Mouse (Mus musculus) adrenal gland, postnatal 14 days (tissue): Measurements from ENCODE around the gene Cep63. TPM values are rescaled to one million over a fixed set of nuclear protein-coding genes. Genes with fewer than 3 reads are reported as not detected.

Source experiments
- DNase-seq: peaks from one replicate; pipeline ENCODE4 v3.0.0; 2021; ENCODE audit warnings: mixed read lengths
- total RNA-seq: library from RNA; stranded (reverse); gene quantifications from 2 replicates; pipeline ENCODE4 v1.2.3, GENCODE M21; 2021

Gene Cep63
- total RNA-seq, 1 experiment from 2014 or later = 40.3 TPM

DNA sequence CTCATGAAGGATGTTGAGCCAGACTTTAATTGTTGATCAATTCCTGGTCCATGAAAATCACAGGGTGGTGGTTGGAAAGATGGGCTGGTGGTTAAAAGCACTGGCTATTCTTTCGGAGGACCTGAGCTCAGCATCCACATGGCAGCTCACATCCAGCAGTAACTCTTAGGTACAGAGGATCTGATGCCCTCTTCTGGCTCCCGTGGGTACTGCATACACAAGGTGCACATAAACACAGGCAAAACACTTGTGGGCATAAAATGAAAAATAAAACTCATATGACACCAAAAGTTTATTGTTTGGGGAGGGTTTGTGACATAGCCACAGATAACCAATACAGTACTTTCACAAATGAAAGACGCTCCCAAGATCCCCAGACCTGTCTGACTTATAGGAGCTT lies 67.9 kb downstream of the Cep63 start:
- DNase-seq = no peak

DNA sequence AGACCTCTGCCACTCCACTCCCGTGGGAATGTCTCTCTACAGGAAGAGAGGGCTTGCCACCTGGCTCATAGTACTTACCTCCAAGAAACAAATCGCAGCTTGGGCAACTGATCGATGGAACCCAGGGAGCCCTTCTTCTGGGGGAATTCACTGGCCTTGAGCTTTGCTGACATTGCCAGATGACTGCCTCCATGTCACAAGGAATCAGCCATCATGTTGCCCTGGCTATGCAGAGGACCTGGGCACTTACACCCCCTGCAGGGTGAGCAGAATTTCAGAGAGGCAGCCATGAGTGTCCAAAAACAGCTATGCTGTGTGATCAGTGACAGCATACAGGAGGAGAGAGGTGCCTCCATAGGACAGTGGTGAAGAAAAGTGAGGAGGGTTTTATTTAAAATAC lies 72.6 kb downstream of the Cep63 start:
- DNase-seq = no peak

DNA sequence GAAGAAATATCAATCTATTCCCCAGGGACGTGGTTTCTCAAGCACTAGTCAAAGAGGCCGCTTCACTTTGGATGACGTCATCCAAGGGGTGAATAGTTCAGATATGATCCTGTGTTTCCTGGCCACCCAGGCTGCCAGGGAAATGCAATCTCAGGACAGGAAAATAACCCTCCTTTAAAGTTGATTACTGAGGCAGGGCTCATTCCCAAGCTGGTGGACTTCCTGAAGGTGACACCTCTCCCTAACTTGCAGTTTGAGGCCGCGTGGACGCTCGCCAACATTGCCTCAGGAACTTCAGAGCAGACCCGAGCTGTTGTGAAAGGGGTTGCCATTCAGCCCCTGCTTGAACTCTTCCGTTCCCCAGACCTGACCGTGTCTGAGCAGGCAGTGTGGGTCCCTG lies 74.6 kb downstream of the Cep63 start:
- peak; percentile 23 for DNase-seq

DNA sequence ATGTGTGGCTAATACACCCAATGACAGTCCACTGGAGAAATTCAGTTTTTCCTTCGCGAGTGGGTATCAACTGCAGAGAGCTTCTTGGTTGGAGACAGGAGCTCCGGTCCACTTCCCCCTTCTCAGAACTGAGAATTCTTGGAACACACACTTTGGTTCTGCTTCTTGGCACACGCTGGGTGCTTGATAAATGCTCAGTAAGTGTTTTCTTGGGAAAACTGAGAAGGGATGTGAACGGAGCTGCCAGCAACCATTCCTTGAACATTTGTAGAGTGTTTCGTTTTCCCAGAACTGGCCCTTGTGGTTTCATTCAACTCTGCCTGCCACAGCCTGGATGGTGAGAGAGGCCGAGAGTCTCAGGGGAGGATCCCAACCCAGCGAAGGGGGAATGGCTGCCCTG lies 77.1 kb downstream of the Cep63 start:
- DNase-seq = no peak

DNA sequence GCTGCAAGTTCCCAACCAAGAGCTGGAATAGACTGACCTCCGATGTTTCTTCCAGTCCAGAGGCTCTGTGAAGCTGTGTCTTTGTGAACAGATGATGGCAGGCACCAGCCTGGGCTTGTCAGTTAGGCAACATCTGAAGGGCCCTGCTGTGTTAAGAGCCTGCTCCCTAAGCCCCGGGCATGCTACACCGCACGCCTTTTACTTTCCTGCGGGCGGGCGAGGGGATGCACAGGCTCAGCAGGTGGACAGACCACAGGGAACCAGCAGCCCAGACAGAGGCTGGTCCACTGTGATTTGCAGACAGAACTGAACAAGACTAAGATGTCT lies 79.3 kb downstream of the Cep63 start:
- no peak for DNase-seq

DNA sequence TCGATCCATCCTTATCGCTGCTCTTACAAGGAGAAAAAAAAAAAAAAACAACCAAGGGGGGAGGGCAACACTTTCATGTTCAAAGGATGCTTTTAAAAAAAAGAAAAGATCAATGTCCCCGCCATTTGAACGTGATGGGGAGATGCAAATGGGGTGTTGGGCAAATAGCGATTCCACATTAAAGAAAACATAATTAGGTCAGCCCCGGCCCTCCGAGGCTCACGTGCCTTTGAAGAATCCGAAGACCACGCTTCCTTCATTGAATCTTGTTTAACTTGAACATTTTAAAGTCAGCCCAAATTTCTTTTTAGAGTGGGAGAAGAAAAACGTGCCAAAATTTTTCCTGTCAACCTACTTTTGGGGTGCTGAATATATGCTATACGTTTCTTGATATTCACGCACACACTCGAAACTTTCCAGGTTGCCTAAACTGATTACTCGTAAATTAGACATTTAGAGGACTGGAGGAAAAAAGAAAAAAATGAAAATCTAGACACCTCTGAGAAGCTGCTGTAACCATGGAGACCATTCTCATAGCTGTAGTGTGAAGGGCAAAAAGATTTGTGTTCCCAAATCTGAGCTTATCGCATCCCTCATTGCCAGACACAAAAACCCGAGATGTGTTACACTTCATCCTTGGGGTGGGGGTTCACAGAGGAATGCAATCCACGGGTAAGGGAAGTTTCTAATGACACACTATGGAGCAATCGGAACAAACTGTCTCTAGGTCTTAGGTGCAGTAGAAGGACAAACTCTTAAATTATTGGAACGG lies 79.9 kb downstream of the Cep63 start:
- DNase-seq = no peak

DNA sequence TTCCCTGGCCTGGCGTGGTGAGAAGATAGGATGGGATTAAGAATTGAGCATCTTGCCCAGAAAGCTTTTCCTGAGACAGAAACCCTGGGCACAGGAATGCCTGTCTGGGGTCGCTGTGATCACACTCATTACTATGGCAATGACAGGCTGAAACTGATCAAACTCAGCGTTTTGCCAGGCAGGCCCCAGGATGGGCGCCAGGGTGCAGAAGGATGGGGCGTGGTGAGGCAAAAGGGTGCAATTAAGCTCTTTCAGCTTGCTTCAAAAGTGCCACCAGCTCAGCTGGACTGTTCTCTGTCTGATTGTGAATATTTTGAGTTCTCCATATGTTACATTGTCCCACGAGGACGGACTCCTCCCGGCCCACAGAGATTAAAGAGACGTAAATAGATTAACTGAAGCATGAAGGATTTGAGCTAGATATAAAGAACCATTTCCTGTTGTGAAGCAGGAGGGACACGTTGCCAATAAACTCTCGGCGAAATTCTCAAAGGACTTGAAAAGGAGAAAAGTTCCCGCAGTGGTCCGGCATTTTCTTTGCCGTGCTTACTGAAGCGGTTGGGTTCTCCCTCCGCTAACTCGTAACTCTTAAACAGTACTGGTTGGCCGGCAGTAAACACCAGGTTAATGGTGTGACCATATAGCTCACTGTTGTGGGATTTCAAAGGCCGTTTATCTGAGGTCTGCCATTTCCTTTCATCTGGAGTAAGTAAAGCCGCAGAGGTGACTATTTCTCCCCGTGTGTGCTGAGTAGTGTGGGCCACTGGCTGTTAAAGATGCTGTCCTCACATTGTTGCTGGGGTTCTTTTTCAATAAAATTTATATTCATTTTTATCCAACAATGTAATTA lies 80.7 kb downstream of the Cep63 start:
- no peak for DNase-seq

DNA sequence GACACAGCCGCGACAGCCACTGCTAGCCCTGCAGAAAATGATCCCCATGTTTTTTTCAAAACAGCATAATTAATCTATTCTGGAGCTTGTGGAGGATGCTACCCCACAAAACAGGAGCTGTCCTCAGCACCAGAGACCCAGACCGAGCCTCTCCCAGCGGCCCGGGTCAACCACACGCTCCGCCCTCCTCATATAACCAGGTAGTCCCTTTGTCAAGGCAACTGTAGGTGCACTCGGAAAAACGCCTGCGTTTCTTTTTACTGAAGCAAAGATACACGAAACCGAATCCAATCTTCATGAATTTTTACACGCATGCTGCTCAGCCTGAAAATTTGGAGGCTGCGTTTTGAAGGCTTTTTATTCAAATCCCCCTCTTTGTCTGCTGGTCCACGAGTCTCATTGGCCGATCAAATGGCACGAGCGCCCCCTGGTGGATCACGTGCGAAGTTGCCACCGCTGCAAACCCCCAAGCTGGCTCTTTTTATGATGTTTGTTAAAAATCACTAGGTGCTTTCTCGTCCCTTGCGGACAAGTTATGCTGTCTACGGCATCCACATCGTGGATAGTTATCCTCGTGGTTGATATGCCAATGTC lies 81.5 kb downstream of the Cep63 start:
- DNase-seq = peak; percentile 89

DNA sequence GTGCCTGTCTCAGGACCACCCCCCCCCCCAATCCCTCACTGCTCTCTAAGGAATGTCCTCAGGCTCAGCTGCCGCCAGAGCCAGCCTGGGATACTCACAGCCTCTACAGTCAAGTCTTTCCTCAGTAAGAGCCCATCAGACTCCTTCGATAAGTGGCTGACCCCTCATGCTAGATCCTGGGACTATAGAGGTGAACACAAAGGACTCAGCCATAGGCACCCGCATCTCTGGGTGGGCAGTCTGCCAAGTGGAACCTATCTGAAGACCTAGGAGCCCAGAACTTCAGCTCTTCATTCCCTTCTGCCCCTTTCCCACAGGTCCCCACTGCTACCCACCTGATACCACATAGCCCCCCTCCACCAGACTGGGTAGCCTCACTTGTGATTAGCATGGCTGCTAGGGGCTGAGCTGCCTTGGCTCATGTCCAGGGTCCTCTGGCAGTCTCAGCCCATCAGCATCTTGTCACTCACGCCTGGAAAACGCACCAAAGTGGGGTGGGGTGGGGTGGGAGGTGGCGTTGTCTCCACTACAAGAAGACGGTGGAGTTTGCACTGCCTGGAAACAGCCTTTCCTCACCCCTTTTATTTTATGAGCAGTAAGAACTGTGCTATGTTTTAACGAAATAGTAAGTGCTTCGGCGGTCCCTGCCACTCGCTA lies 82.1 kb downstream of the Cep63 start:
- DNase-seq = no peak

DNA sequence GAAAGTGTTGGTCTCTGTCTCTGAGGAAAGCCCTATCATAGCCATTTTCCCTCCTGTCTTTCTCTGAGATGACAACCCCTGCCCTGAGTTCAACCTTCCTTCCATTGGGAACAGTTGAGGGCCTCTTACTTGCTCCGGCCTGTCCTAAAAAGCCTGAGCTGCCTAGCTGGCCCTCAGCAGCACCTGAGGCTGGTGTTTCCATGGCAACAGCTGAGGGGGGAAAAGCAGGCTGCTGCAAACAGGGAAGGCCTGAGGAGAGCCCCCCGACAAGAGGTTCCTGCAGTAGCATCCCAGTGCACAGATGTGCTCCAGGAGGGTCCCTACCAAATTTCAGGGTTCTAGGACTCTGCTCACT lies 82.6 kb downstream of the Cep63 start:
- DNase-seq = no peak

DNA sequence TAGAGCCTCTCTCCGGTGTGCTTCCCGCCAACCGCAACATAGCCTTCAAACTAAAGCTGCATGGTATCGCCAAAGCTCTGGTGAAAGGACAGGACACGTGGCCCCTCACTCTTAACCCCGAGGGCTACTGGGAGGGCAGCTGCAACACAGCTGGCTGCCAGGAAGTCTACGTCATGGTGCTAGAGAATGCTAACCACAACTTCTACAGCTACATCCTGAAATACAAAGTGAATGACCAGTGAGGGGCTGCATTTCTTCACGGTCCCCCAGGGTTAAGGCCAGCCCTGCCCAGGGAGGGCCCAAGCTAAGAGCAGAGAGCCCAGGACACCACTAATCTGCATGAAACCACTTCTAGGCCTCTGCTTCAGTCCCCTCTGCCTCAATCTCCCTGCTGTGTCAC lies 83.8 kb downstream of the Cep63 start:
- no peak for DNase-seq

DNA sequence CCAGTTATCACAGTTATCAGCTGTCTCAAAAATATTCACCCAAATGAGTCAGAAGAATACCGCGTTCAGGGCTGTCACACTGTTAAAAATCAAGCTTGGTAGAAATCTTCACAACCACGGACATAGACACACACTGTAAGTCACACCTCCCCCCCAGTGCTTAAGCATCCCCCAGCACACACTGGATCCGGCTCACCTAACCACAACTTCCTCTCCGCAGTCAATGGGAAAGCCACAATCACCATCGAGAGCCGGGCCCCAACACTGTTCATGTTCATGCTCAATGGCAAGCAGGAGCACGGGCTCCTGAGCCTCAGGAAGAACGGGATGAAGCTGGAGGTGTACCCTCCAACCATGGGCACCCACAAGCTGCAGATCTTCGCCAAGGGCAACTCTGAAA lies 84.7 kb downstream of the Cep63 start:
- DNase-seq = no peak

DNA sequence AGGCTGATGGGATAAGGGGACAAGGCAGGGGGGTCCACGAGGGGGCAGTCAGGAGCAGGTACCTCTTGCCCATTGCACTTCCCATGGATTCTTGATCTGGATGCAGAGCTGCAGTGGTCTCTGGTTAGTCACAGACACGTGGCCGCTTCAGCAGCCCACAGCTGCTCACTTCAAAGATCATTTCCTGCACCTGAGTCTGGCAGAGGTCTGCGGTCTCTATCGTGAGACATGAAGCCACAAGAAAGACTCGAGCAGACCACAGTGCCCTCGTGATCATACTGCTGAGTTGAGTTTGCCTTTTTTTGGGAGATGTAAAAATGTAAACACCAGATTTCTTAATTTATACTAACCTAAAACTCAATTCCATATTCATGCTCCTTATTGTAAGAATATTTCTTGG lies 86.6 kb downstream of the Cep63 start:
- no peak for DNase-seq

DNA sequence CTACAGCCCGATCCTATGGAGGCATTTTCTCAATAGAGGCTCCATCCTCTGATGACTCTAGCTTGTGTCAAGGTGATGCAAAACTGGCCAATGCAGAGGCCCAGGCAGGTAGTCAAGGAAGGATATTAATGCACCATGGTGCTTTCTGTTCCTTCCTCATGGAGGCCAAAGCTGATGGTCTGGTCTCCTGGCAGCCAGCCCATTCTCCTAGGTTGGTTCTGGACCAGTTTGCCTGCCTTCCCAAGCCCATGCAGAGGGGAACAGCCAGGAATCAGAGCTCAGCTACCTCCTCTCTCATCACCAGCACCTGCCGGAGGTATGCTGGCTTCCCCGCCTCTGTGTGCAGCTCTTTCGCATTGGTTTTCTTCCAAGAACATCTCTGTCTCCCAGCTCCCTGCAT lies 89.4 kb downstream of the Cep63 start:
- DNase-seq = no peak

Other genes with a start within 250 kb of the Cep63 start
- gene Ky, start 120.8 kb downstream of the Cep63 start, total RNA-seq = 0.44 and 0.71 TPM in 2 replicates
- 286 and 307 TPM in 2 replicates for gene Anapc13, start 238 bp downstream of the Cep63 start, total RNA-seq
- gene Amotl2, start 90.1 kb upstream of the Cep63 start, total RNA-seq = 160 and 219 TPM in 2 replicates
- gene Ryk, start 208.4 kb upstream of the Cep63 start, total RNA-seq = 54.6 and 56.0 TPM in 2 replicates